Mouse (Mus musculus) hindbrain, embryonic 13.5 days (tissue): ENCODE data around the gene Acss2. TPM values are rescaled to one million over a fixed set of nuclear protein-coding genes. Genes with fewer than 3 reads are reported as not detected.
A peak's percentile ranks its signal among the peaks of the same experiment; 100 is the strongest.

Source experiments
- microRNA counts: library from miRNA; unstranded; fragments of <30 nt; microRNA quantifications from one replicate; lab custom pipeline; 2016
- microRNA-seq: library from miRNA; unstranded; fragments of <30 nt; microRNA quantifications from one replicate; pipeline ENCODE4, GENCODE M21; 2016
- polyA plus RNA-seq: library from polyadenylated mRNA; unstranded; fragments of >200 nt; fragmentation: Nextera tagmentation; extraction: Ambion mirVana; gene quantifications from 2 replicates; pipeline ENCODE4 v1.2.1, GENCODE M21; 2015

The Acss2 gene
- polyA plus RNA-seq, 1 experiment from 2014 or later, result 29.0 TPM

MicroRNA genes within 50 kb of the gene (microRNA counts, 519-probe panel; counts per million panel counts)
- 51.3 counts per million for microRNA mmu-miR-499 (lab: Ali Mortazavi, UCI)

Small RNA genes lying within 50 kb of the gene (microRNA-seq; reads per million reads assigned to microRNA genes)
- gene Mir499, result 4.0 reads per million, percentile 10 among the genes with 10 or more reads in this experiment

Other genes starting within 250 kb of the Acss2 start
- 415 and 421 TPM in 2 replicates for gene Map1lc3a, start 241.7 kb upstream of the Acss2 start, polyA plus RNA-seq
- 52.1 and 53.6 TPM in 2 replicates for gene Pigu, start 160.5 kb upstream of the Acss2 start, polyA plus RNA-seq
- 125 and 126 TPM in 2 replicates for gene Trp53inp2, start 136.9 kb upstream of the Acss2 start, polyA plus RNA-seq
- 27.9 and 32.1 TPM in 2 replicates for gene Ncoa6, start 44.1 kb upstream of the Acss2 start, polyA plus RNA-seq
- gene Ggt7, start 289 bp downstream of the Acss2 start, polyA plus RNA-seq, result 66.3 and 73.6 TPM in 2 replicates
- 14.8 and 16.4 TPM in 2 replicates for gene Gss, start 74.9 kb downstream of the Acss2 start, polyA plus RNA-seq
- 0.82 and 0.88 TPM in 2 replicates for gene Myh7b, start 93.3 kb downstream of the Acss2 start, polyA plus RNA-seq
- 166 and 170 TPM in 2 replicates for gene Trpc4ap, start 174.4 kb downstream of the Acss2 start, polyA plus RNA-seq
- gene Edem2, start 211.5 kb downstream of the Acss2 start, polyA plus RNA-seq, result 45.3 and 46.4 TPM in 2 replicates
- not detected in 2 replicates for gene Gm17581, start 217.9 kb downstream of the Acss2 start, polyA plus RNA-seq
- 2.8 and 4.1 TPM in 2 replicates for gene Procr, start 233.2 kb downstream of the Acss2 start, polyA plus RNA-seq